Mouse (Mus musculus) C2C12 (cell line): ENCODE measurements around the gene Fam53b.

Experiments
- CTCF ChIP-seq: IDR thresholded peaks from one replicate; pipeline ENCODE4 v1.5.1; 2011; ENCODE audit not compliant: control insufficient read depth, insufficient read depth, insufficient read length
- FOSL1 ChIP-seq: IDR thresholded peaks from one replicate; pipeline ENCODE4 v1.8.0; 2011; ENCODE audit warnings: mild to moderate bottlenecking, low read length; ENCODE audit not compliant: poor library complexity, insufficient read depth, severe bottlenecking
- MAX ChIP-seq: IDR thresholded peaks from one replicate; pipeline ENCODE4 v1.6.1; 2011; ENCODE audit warnings: mild to moderate bottlenecking, control low read depth
- USF1 ChIP-seq: IDR thresholded peaks from one replicate; pipeline ENCODE4 v1.6.1; 2011; ENCODE audit warnings: low read depth, mild to moderate bottlenecking, control low read depth, moderate library complexity

GRCm38 (mm10) chr7:132804461-132804860 is 9.2 kb downstream of the Fam53b start:
- TF ChIP-seq CTCF, result no peak
- TF ChIP-seq FOSL1, result no peak
- TF ChIP-seq USF1, result no peak
- TF ChIP-seq MAX, result no peak
